Mouse (Mus musculus): ENCODE measurements at regions not wholly inside any gene's neighbourhood (a gene's known extent, or its start where the extent isn't known, plus 50 kb on each side); places are given as distances from the start of the nearest gene placed in this dataset.

DNA sequence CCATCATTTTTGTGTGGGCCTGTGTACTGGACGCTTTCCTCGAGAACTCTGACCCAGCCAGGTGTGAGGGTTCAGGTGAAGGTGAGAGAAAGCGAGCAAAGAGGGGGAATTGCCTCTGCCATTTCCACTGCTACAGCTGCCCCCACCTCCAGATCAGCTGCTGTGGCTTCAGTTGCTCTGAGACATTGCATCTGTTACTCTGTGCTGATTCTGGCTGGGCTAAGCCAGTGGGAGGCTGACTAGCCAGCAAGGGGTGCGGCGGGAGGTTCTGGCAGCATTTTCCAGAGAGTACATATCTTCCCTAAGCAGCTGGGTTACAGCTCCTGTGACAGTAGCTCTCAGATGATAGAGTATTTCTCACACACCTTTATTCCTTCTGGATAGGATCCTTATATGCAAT, 712.7 kb upstream of the Cdh18 start:
- TF ChIP-seq CTCF (IDR thresholded peaks at IDR 0.05; ENCODE audit: low read depth, low read length) (no peak), GATA1 (IDR thresholded peaks at IDR 0.05; ENCODE audit: borderline replicate concordance, low read length) (no peak)

Data from G1E (cell line).